Mouse (Mus musculus) liver, postnatal 0 days (tissue): Measurements from ENCODE around the gene Kidins220.

Experiments used
- CTCF ChIP-seq: sonication (generic); IDR thresholded peaks from 2 replicates; pipeline ENCODE4 v1.5.1; 2016; ENCODE audit warnings: antibody characterized with exemption, low read depth
- EP300 ChIP-seq: IDR thresholded peaks from 2 replicates; pipeline ENCODE4 v1.6.1; 2016; ENCODE audit warnings: antibody characterized with exemption, low read depth, mild to moderate bottlenecking

DNA sequence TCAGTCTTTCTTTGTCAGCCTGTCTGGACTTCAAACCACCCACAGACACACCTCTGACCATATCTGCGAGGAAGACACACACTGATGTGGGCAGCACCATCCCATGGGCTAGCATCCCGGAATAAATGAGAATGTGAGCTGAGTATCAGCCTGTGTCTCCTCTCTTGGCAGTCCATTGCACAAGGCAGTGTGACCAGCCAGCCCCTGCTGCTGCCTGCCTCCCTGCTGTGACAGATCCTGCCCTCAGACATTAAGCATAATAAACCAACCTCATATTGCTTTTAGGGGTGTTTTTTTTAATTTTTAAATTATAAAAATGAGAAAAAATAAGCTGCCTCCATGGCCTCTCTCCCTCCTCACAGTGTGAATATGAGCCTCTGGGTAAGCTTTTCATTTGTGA is 8.7 kb upstream of the Kidins220 start:
- TF ChIP-seq CTCF (no peak), EP300 (no peak)
